Mouse (Mus musculus) gastrocnemius, postnatal 36 days (tissue): Measurements from ENCODE around the gene Fntb. TPM values are rescaled to one million over a fixed set of nuclear protein-coding genes. Genes with fewer than 3 reads are reported as not detected.
A peak's percentile ranks its signal among the peaks of the same experiment; 100 is the strongest.

Experiments
- DNase-seq, 2 experiments: peaks; one replicate each; pipeline ENCODE4 v3.0.0; 2022
- intact Hi-C: fragments of 180-260 bp; cut with DNase I; formaldehyde crosslinking; loops from one replicate; pipeline ENCODE4 v1.15.1; 2025
- total RNA-seq, 2 experiments: library from RNA; stranded (reverse); gene quantifications; 2 replicates each; pipeline ENCODE4 v1.2.3; 2021

The Fntb gene
- total RNA-seq, 2 experiments from 2014 or later, result 12.2 to 16.1 TPM

DNA sequence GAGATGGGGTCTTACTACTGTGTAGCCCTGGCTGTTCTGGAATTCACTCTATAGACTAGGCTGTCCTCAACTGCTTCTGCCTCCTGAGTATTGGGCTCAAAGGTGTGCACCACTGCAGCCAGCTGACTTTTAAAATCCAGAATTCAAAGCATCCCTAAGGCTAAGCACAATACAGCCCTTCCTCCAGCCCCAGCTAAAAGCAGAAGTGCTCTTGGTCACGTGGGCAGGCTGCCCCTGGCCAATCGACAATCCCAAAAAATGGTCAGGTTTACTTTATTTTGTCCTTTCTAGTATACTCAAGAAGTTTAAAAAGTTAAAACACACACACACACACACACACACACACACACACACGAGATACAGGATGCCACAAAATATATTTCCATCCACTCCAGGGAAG is 177.7 kb downstream of the Fntb start:
- no peak for DNase-seq
- intact Hi-C loops, result no loop called here

DNA sequence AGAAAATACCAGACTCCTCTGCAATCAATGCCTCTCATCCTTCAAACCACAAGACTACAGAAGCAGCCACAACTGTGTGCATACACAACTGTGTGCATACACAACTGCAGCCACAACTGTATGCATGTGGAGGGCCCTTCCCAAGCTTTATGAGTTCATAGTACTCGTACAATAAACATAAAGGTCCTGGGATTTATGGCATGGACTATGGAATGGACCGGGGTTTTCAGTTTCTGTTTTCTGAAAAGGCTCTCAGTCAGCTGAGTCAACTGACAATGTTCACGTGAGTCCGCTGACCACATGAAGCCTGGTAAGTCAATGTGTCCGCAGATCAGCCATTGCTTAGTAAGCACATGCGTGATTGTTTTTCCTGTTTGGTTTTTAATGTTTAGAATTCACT is 178.1 kb downstream of the Fntb start:
- no peak for DNase-seq
- intact Hi-C loops, result no loop called here

DNA sequence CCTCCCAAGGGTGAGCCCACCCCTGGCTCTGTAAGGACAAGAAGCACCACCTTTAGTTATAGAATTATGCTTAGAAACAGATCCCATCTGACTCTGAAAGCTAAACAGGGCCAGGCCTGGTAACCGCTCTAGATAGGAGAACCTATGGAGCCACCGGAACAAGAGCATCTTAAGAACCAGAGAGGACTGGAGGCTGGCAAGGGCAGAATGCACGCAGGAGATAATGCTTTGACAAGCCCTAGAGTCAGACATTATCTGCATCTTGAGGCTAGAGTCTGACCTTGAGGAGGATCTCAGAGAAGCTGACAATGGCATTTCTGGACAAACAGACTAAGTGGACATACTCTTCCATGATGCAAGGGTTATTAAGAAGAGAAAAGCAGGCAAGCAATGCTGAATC is 182.1 kb downstream of the Fntb start:
- intact Hi-C loops, result no loop called here
- no peak for DNase-seq

DNA sequence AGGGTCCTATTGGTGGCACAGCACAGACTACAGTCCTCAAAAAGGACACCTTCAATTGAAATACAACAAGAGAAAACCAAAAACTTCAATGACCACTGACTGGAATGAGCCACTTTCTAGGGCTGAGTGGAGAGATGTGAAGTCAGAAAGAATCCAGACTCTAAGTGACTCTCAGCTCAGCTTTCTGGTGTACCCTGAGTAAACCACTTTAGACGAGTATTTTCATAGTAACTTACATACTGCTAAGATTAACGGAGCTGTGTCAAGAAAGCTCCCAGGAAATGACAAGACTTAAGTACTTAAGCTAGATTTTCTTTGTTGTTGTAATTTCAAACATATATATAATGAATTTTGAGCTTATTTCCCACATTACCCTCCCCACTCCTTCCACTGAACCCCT is 182.8 kb downstream of the Fntb start:
- no peak for DNase-seq

DNA sequence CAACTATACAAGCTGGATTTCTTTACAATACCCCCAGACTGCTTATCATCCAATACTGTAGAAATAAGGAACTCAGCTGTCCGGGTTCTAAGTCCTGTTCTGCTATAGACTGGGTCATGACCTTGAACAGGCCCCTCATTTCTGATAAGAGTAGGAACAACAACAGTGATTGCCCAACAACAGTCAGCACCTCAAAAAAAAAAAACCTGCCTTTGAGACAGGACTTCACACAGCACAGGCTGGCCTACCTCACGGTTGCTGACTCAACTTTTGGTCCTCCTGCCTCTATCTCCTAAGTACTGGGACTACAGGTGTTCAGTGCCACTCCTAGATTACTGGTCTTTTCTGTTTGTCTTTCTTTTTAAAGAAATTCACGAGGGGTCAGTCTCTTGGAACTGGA is 183.4 kb downstream of the Fntb start:
- intact Hi-C loops, result no loop called here
- DNase-seq, result no peak

More for the DNA sequence above, 182.8 kb downstream of the Fntb start:
- intact Hi-C loops, result no loop called here

DNA sequence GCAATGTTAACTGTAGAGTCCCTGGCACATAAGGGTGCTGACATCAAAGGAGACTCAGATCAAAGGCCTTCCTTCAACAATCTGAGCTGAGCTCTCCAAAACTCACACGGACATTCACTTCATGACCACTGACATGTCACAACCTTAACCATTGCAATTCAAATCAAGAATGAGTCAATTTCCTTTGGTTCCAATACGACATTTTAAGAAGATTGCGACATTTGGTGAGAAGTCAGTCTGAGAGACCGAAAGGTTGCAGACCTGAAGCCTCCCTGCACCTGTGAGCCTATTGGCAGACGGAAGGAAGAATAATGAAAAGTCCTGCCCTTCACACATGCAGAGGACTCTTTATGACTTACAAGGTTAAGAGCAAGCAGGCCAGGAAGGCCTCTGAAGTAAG is 184.9 kb downstream of the Fntb start:
- no peak for DNase-seq
- intact Hi-C loops, result loop anchor here (5.0 kb wide), 1 partner anchor 48 kb away; no protein-coding TSS in a partner anchor

DNA sequence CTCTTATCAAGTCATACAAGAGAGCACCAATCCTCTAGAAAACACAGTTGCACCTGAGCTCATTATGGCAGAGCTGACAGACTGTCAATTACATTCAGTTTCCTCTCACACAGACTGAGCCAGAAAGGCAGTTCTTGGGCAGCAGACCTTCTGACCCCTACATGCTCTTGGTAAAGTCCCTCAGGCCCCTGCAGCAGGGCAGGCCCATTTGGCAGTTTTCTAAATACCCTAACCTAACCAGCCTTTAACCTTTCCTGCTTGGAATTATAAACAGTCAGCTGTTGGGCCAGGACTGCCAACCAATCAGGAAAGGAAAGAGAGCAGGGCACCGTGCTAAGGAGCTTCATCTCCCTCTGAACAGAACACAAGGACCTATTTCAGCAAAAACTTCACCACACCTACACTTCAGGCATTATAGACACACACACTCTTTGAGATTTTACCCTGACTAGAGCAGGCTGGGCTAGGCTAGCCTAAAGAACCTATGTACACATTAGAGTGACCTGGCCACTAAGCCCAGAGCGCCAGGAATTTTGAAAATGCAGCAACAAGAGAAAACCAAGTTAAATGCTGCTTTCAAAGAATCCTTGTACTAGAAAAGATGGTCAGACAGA is 188.5 kb downstream of the Fntb start:
- no peak for DNase-seq
- intact Hi-C loops, result loop anchor here (5.0 kb wide), 1 partner anchor 52 kb away; no protein-coding TSS in a partner anchor

DNA sequence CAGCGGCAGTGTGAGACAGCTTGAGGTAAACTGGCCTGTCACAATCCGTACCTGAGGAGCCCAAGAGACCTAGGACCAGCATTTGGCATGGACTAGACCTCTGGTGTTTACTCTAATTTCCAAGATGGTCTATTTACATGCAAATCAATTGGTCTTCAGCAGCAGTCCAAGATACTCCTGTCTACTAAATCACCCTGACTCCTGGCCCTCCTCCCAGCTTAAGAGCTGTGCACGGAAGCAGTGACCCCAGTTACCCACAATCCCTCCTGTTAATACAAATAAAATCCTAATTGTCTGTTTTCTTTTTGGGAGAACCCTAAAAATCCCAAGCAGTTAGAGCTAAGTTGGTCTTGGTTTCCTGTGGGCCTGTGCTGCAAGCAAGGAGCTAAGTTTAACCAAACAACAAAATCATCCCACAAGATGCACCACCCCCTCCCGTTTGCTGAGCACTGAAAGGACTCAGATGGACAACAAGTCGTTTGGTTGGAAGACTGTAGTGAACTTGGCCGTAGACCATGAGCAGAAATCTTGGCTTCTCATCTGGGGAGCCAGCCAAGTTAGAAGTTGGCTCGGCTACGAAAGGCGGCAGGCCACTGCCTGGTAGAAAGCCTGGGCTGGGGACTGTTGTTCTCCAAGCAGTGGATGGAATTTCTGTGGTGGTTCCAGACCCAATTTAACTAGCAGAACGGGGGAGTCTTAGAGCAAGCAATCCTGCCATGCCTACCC is 189.5 kb downstream of the Fntb start:
- intact Hi-C loops, result loop anchor here (5.0 kb wide), 2 partner anchors 53 to 68 kb away; no protein-coding TSS in a partner anchor
- DNase-seq, result peak; percentile 83 to 88

DNA sequence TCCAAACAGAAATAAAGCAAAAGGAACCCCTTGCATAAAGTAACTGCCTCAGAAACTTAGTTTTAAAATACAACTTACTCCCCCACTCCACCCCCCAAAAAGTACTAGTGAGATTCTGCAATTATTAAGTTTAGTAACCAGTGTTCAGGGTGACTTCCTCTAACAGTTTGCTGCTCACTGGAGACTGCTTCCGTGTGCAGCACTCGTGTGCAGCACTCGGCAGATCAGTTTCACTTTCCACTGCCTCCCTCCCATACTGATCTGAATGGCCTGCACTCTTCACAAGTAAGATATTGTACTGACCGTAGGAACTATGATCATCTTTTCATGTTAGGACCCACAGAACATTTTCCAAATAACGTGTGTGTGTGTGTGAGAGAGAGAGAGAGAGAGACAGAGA is 192.3 kb downstream of the Fntb start:
- DNase-seq, result no peak
- intact Hi-C loops, result loop anchor here (5.0 kb wide), 1 partner anchor 70 kb away; no protein-coding TSS in a partner anchor

DNA sequence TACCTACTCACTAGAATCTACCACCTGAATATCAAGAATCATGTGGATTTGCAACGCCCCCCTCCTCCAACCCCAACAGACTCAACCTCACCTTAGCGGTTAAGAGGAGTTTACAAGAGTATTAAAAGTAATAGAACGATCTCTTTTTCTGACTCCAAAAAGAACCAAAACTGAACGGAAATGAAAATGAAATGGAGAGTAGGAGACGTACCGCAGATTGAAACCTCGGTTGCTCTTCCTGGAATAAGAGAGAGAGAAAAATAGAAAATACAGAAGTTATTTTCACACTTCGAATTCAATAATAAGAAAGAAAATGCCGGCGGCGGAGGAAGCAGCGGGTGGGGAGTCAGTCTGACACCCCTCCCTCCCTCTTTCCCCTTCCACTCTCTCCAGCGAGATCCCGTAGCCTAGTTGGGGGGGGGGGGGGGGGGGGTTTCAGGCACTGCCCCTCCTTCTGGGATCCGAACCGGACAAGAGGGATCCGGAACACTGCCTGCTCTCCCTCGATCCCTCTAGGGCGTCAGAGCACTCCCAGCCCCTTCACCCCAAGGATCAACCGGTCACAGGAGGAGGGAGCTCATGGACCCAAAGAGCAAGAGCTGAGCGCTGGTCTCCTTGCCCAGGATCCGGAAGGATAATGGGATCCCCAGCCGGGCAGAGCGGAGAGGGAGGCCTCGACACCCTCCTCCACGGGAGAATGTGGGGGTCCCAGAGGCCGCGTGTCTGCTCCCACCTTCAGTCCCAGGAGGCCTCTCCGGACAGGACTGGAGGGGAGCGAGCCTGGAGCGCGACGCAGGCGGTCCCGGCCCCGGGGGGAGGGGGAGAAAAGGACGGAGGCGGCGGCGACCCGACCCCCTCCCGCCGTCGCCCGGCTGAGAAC is 195.9 kb downstream of the Fntb start:
- no peak for DNase-seq
- intact Hi-C loops, result loop anchor here (5.0 kb wide), 1 partner anchor 119 kb away; no protein-coding TSS in a partner anchor

DNA sequence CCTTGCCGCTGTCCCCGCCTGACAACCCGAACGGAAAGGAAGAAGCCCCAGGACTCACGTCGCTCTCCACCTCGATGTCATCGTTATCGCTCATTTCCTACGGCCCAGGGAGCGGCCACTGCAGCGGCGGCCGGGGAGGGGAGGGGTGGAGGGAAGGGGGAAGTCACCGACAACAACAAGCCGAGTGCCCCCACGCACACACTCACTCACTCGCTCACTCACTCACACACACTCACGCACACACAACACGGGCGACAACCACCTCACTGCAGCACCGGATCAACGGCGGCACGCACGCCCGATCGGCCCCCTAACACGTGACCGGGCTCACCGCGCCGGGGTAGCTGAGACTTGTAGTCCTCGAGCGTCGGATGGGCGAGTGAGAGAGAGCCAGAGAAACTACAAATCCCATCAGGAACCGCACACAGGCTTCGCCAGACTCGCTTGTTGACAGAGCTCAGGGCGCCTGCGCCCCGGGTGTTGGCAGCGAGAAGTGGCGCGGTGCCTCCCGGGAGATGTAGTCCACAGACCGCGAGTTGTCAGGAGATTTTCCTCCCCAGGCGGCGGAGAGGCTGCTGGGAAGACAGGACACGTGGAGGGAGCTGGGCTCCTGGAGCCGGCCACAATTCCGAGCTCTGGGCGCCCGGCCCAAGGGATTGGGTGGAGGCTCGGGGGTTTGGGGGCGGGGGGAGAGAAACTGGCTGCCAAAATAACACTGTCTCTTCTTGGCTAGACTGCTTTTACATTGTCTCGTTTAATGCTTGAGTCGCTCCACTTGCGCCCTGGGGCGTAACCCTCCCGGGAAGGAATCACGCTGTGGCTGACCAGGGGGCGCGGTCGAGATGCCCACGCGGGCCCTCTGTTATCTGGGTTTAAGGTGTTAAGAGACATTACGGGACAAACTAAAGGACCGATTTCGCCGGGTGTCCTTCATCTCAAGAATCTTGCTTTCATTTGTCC is 196.8 kb downstream of the Fntb start, which contains the start of gene Max:
TSS of gene Max (minus strand) at position 270 of the 960 bp plus-strand sequence.
- intact Hi-C loops, result loop anchor here (5.0 kb wide), 1 partner anchor 120 kb away; no protein-coding TSS in a partner anchor
- peak; percentile 98 for DNase-seq

DNA sequence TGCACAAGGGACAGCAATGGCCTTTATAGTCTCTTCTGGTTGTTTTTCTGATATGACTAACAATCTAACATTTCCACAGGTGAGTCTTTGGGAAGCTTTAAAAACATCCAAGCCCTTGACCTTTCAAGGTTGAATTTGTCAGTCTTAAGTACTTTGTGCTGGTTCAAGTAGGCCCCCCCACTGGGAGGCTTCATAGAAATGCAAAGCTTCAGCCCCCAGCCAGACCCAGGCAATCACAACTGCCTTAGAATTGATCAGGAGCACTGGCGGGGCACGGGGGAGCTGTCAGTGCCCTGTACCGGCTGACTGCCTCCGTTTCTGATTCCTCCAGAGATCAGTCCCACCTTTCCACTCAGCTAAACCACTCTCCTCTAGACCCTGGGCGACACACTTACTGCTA is 199.7 kb downstream of the Fntb start:
- intact Hi-C loops, result no loop called here
- DNase-seq, result no peak

DNA sequence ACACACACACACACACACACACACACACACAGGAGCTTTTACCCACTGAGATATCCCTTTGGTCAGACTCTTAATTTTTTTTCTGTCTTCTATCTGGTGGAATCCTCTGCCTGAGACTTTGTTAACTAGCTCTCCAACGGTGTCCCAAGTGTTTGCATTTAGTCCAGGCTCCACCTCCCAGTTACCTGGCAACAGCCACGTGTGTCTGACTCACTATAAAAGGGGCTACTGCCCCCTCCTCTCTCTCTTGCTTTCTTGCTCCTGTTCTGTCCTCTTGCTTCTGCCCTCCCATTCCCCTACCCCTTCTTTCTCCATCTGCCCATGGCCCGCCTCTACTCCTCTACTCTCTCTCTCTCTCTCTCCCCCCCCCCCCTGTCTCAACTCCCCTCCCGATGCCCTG is 200.5 kb downstream of the Fntb start:
- intact Hi-C loops, result no loop called here
- no peak for DNase-seq

Other genes with a start within 250 kb of the Fntb start
- gene Plekhg3, start 234.7 kb upstream of the Fntb start, total RNA-seq, result 1 to 10 TPM; 5.4 to 5.5 TPM
- gene Sptb, start 55.0 kb upstream of the Fntb start, total RNA-seq, result 100 to 1,000 TPM; 112 to 143 TPM
- 10 to 100 TPM; 59.7 to 59.8 TPM for gene Churc1, start 51 bp upstream of the Fntb start, total RNA-seq
- not detected for gene Gpx2, start 30.0 kb downstream of the Fntb start, total RNA-seq
- 1 to 10 TPM; 3.1 to 5.6 TPM for gene Rab15, start 57.3 kb downstream of the Fntb start, total RNA-seq
- 10 to 100 TPM; 32.8 to 35.8 TPM for gene Max, start 196.6 kb downstream of the Fntb start, total RNA-seq